Mouse (Mus musculus): ENCODE data around the gene Hspa1l. TPM values are rescaled to one million over a fixed set of nuclear protein-coding genes. Genes with fewer than 3 reads are reported as not detected.

Gene Hspa1l
- polyA plus RNA-seq, 1 experiment = 0.54 TPM

- DNase-seq (ENCODE audit: low spot score) = no peak
Measured at GRCm38 (mm10) chr17:35024261-35024660, 51.8 kb downstream of the Hspa1l start.

GRCm38 (mm10) chr17:35024691-35025488 is 52.4 kb downstream of the Hspa1l start:
- DNase-seq (ENCODE audit: low spot score) = no peak

- DNase-seq (ENCODE audit: low spot score) = no peak
Measured at GRCm38 (mm10) chr17:35026206-35026605, 53.7 kb downstream of the Hspa1l start.

GRCm38 (mm10) chr17:35027277-35028068 is 55.0 kb downstream of the Hspa1l start, which contains the start of gene Sapcd1:
Sapcd1 (minus strand) TSS chr17:35028016.
- no peak for DNase-seq (ENCODE audit: low spot score)

- DNase-seq (ENCODE audit: low spot score) = no peak
Measured at GRCm38 (mm10) chr17:35028315-35028714, 55.8 kb downstream of the Hspa1l start.

Other genes starting within 250 kb of the Hspa1l start
- gene C4b, start 228.8 kb upstream of the Hspa1l start, polyA plus RNA-seq (2012; rRNA removed) = 55.7 and 73.2 TPM in 2 replicates
- gene Cyp21a1, start 168.1 kb upstream of the Hspa1l start, polyA plus RNA-seq (2012; rRNA removed) = not detected in 2 replicates
- 37.0 and 47.5 TPM in 2 replicates for gene Stk19, start 135.8 kb upstream of the Hspa1l start, polyA plus RNA-seq (2012; rRNA removed)
- 32.3 and 45.6 TPM in 2 replicates for gene Dxo, start 135.7 kb upstream of the Hspa1l start, polyA plus RNA-seq (2012; rRNA removed)
- 50.3 and 58.0 TPM in 2 replicates for gene Skiv2l, start 122.5 kb upstream of the Hspa1l start, polyA plus RNA-seq (2012; rRNA removed)
- gene Nelfe, start 122.3 kb upstream of the Hspa1l start, polyA plus RNA-seq (2012; rRNA removed) = 50.4 and 50.6 TPM in 2 replicates
- gene Cfb, start 110.2 kb upstream of the Hspa1l start, polyA plus RNA-seq (2012; rRNA removed) = 35.7 and 41.6 TPM in 2 replicates
- 6.6 and 8.5 TPM in 2 replicates for gene Zbtb12, start 93.2 kb upstream of the Hspa1l start, polyA plus RNA-seq (2012; rRNA removed)
- 0.04 TPM in 1 of 2 replicates, not detected in the other for gene Gm20547, start 90.7 kb upstream of the Hspa1l start, polyA plus RNA-seq (2012; rRNA removed)
- gene C2, start 74.4 kb upstream of the Hspa1l start, polyA plus RNA-seq (2012; rRNA removed) = 43.0 and 45.6 TPM in 2 replicates
- gene Ehmt2, start 74.2 kb upstream of the Hspa1l start, polyA plus RNA-seq (2012; rRNA removed) = 124 and 129 TPM in 2 replicates
- 4.5 and 5.1 TPM in 2 replicates for gene Slc44a4, start 58.2 kb upstream of the Hspa1l start, polyA plus RNA-seq (2012; rRNA removed)
- 27.9 and 32.0 TPM in 2 replicates for gene Neu1, start 41.5 kb upstream of the Hspa1l start, polyA plus RNA-seq (2012; rRNA removed)
- gene Hspa1b, start 13.5 kb upstream of the Hspa1l start, polyA plus RNA-seq (2012; rRNA removed) = 100 and 116 TPM in 2 replicates
- gene Gm20481, start 2.8 kb upstream of the Hspa1l start, polyA plus RNA-seq (2012; rRNA removed) = not detected in 2 replicates
- gene Hspa1a, start 547 bp upstream of the Hspa1l start, polyA plus RNA-seq (2012; rRNA removed) = 52.7 and 54.4 TPM in 2 replicates
- 47.8 and 58.4 TPM in 2 replicates for gene Lsm2, start 9.2 kb downstream of the Hspa1l start, polyA plus RNA-seq (2012; rRNA removed)
- 49.8 and 53.0 TPM in 2 replicates for gene Vars, start 28.3 kb downstream of the Hspa1l start, polyA plus RNA-seq (2012; rRNA removed)
- 5.2 and 6.1 TPM in 2 replicates for gene Vwa7, start 43.9 kb downstream of the Hspa1l start, polyA plus RNA-seq (2012; rRNA removed)
- 0.77 and 0.81 TPM in 2 replicates for gene Sapcd1, start 55.3 kb downstream of the Hspa1l start, polyA plus RNA-seq (2012; rRNA removed)
- gene Msh5, start 74.0 kb downstream of the Hspa1l start, polyA plus RNA-seq (2012; rRNA removed) = 1.2 and 1.4 TPM in 2 replicates
- 149 and 191 TPM in 2 replicates for gene Clic1, start 77.3 kb downstream of the Hspa1l start, polyA plus RNA-seq (2012; rRNA removed)
- gene Ddah2, start 86.3 kb downstream of the Hspa1l start, polyA plus RNA-seq (2012; rRNA removed) = 60.5 and 68.6 TPM in 2 replicates
- gene Ly6g6c, start 92.7 kb downstream of the Hspa1l start, polyA plus RNA-seq (2012; rRNA removed) = 0.26 and 0.37 TPM in 2 replicates
- 0.44 and 0.48 TPM in 2 replicates for gene Mpig6b, start 93.5 kb downstream of the Hspa1l start, polyA plus RNA-seq (2012; rRNA removed)
- 9.5 and 12.9 TPM in 2 replicates for gene Ly6g6e, start 104.2 kb downstream of the Hspa1l start, polyA plus RNA-seq (2012; rRNA removed)
- gene Ly6g6d, start 105.4 kb downstream of the Hspa1l start, polyA plus RNA-seq (2012; rRNA removed) = 5.4 and 5.8 TPM in 2 replicates
- 0.15 TPM in 1 of 2 replicates, not detected in the other for gene Ly6g6f, start 112.9 kb downstream of the Hspa1l start, polyA plus RNA-seq (2012; rRNA removed)
- gene Abhd16a, start 116.6 kb downstream of the Hspa1l start, polyA plus RNA-seq (2012; rRNA removed) = 104 and 114 TPM in 2 replicates
- not detected in 2 replicates for gene Ly6g5c, start 135.6 kb downstream of the Hspa1l start, polyA plus RNA-seq (2012; rRNA removed)
- 1.0 and 1.2 TPM in 2 replicates for gene Ly6g5b, start 142.7 kb downstream of the Hspa1l start, polyA plus RNA-seq (2012; rRNA removed)
- 16.2 and 19.3 TPM in 2 replicates for gene Gpank1, start 148.8 kb downstream of the Hspa1l start, polyA plus RNA-seq (2012; rRNA removed)
- 116 and 122 TPM in 2 replicates for gene Csnk2b, start 149.3 kb downstream of the Hspa1l start, polyA plus RNA-seq (2012; rRNA removed)
- gene D17H6S53E, start 153.7 kb downstream of the Hspa1l start, polyA plus RNA-seq (2012; rRNA removed) = 10.2 and 12.6 TPM in 2 replicates
- 0.22 and 0.29 TPM in 2 replicates for gene Apom, start 159.3 kb downstream of the Hspa1l start, polyA plus RNA-seq (2012; rRNA removed)
- gene Bag6, start 162.5 kb downstream of the Hspa1l start, polyA plus RNA-seq (2012; rRNA removed) = 130 and 136 TPM in 2 replicates
- gene Prrc2a, start 192.2 kb downstream of the Hspa1l start, polyA plus RNA-seq (2012; rRNA removed) = 170 and 213 TPM in 2 replicates
- gene Aif1, start 203.4 kb downstream of the Hspa1l start, polyA plus RNA-seq (2012; rRNA removed) = 11.2 and 13.3 TPM in 2 replicates
- 20.4 and 23.0 TPM in 2 replicates for gene Lst1, start 215.7 kb downstream of the Hspa1l start, polyA plus RNA-seq (2012; rRNA removed)
- gene Ltb, start 221.7 kb downstream of the Hspa1l start, polyA plus RNA-seq (2012; rRNA removed) = 2.6 and 3.5 TPM in 2 replicates
- 0.55 and 0.83 TPM in 2 replicates for gene Tnf, start 229.3 kb downstream of the Hspa1l start, polyA plus RNA-seq (2012; rRNA removed)
- gene Lta, start 232.6 kb downstream of the Hspa1l start, polyA plus RNA-seq (2012; rRNA removed) = 0.29 and 0.43 TPM in 2 replicates
- gene Gm16181, start 248.1 kb downstream of the Hspa1l start, polyA plus RNA-seq (2012; rRNA removed) = 0.18 TPM in 1 of 2 replicates, not detected in the other